Mouse (Mus musculus): ENCODE results near the gene Jmjd6.
"Not testable (repeated sequence)": the region's sequence is repeated elsewhere in the genome, so short reads cannot be mapped to it uniquely, and the experiment has no call there.

DNA sequence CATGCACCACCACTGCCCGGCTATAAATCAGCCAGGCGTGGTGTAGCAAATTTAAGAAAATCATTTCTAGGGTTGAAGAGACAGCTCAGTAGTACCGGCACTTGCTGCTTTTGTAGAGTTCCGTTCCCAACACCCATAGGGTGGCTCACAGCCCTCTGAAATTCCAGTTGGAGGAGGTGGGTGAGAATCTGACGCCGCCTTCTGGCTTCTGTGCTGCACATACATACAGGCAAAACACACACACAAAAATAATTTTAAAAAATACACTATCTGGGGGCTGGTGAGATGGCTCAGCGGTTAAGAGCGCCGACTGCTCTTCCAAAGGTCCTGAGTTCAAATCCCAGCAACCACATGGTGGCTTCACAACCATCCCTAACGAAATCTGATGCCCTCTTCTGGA is 19.4 kb downstream of the Jmjd6 start:
- not testable (repeated sequence) for TF ChIP-seq ZKSCAN1 (IDR thresholded peaks at IDR 0.05; ENCODE audit: low read depth, low read length); TAL1 (IDR thresholded peaks at IDR 0.05; ENCODE audit: low read length); ZNF384 (IDR thresholded peaks at IDR 0.05; ENCODE audit: low read depth, low read length); SMC3 (IDR thresholded peaks at IDR 0.05; ENCODE audit: low read depth, low read length); POLR2A (IDR thresholded peaks at IDR 0.05; ENCODE audit: control insufficient read depth in 1 of 2, insufficient read depth in 1 of 2, low read depth in 1 of 2, low read length in 2 of 2, poor library complexity in 1 of 2); EP300 (IDR thresholded peaks at IDR 0.05; ENCODE audit: low read depth in 1 of 2, low read length in 2 of 2); CTCF (IDR thresholded peaks at IDR 0.05 in 2 of 3, conservative IDR thresholded peaks at IDR 0.05 in 1 of 3; ENCODE audit: control insufficient read depth in 1 of 3, insufficient read depth in 1 of 3, low read depth in 2 of 3, low read length in 3 of 3, poor library complexity in 1 of 3, severe bottlenecking in 1 of 3); ZC3H11A (IDR thresholded peaks at IDR 0.05; ENCODE audit: low read depth, low read length); UBTF (IDR thresholded peaks at IDR 0.05; ENCODE audit: borderline replicate concordance, insufficient read depth, low read depth, low read length); CHD2 (IDR thresholded peaks at IDR 0.05; ENCODE audit: low read length)
